Mouse (Mus musculus) megakaryocyte, embryonic 14.5 days (primary cell): ENCODE data around the gene Kcna5. TPM values are rescaled to one million over a fixed set of nuclear protein-coding genes. Genes with fewer than 3 reads are reported as not detected.

Experiments
- H3K27me3 ChIP-seq: replicated peaks from 2 replicates; pipeline ENCODE3; 2012; ENCODE audit warnings: inconsistent platforms
- H3K36me3 ChIP-seq: replicated peaks from 2 replicates; pipeline ENCODE3; 2012; ENCODE audit warnings: low read length, inconsistent platforms, mixed read lengths
- H3K4me1 ChIP-seq: 2 replicates; pipeline ENCODE4 v1.6.1; 2012; ENCODE audit warnings: inconsistent platforms
- H3K4me3 ChIP-seq: replicated peaks from 2 replicates; pipeline ENCODE3; 2012; ENCODE audit warnings: moderate library complexity, mild to moderate bottlenecking, inconsistent platforms
- H3K9me3 ChIP-seq: 2 replicates; pipeline ENCODE4 v1.6.1; 2012; ENCODE audit warnings: inconsistent platforms
- FLI1 ChIP-seq: IDR thresholded peaks from 2 replicates; pipeline ENCODE4 v1.6.1; 2012; ENCODE audit warnings: low read length, inconsistent platforms, mixed read lengths
- GATA1 ChIP-seq: IDR thresholded peaks from 3 replicates; pipeline ENCODE4 v1.6.1; 2012; ENCODE audit warnings: mixed read lengths, low read length, inconsistent platforms, borderline replicate concordance
- polyA plus RNA-seq: library from polyadenylated mRNA; stranded (reverse); fragments of >175 nt; gene quantifications from 2 replicates; pipeline ENCODE4 v1.2.3, GENCODE M21; 2012; ENCODE audit warnings: low replicate concordance; ENCODE audit not compliant: insufficient read depth

Kcna5 gene
- polyA plus RNA-seq, 1 experiment, result not detected

- Histone ChIP-seq H3K4me3 (no peak overlapping the region), H3K9me3 (peaks cover 9% of the 10 kb centered on the region), H3K4me1 (no peaks in the 10 kb centered on the region), H3K36me3 (no peaks in the 10 kb centered on the region), H3K27me3 (peaks cover 3% of the 10 kb centered on the region)
- no peak for TF ChIP-seq FLI1
Measured at GRCm38 (mm10) chr6:126503920-126504319, 31.3 kb downstream of the Kcna5 start.

DNA sequence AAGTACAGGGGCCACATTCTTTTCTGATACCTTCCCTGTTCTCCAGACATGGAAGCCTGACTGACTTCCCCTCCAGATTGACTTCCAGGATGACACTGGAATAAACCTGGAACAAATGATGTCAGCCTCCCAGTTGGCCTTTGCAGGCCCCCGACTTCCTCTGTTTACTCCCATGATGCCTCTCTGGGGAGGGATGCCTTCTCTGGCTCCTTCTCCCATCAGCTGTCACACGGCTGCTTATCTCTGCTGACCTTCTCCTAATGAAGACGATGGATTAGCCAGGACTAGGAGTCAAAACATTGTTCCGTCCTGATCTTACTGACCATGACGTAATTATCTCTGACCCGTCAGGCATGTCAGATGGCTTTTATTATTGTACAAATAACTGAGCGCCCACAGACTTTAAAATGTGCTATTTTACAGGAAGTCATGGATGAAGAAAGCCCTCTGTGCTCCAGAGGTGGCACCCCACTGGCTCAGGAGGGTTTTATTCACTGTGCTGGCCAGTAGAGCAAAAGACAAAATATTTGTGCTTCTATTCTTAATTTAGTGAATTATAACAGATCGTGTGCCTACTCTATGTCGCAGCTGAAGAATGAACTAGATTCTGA, 32.4 kb downstream of the Kcna5 start:
- Histone ChIP-seq H3K4me3 (no peak overlapping the region), H3K9me3 (peaks cover 9% of the 10 kb centered on the region), H3K36me3 (no peaks in the 10 kb centered on the region), H3K27me3 (peaks cover 2% of the 10 kb centered on the region), H3K4me1 (no peaks in the 10 kb centered on the region)
- TF ChIP-seq GATA1 (no peak), FLI1 (no peak)

GRCm38 (mm10) chr6:126500985-126501384, 34.2 kb downstream of the Kcna5 start:
- no peaks in the 10 kb centered on the region for H3K27me3 ChIP-seq
- TF ChIP-seq FLI1 (no peak), GATA1 (no peak)
- H3K4me1 ChIP-seq, result no peaks in the 10 kb centered on the region
- H3K4me3 ChIP-seq, result no peak overlapping the region
- H3K36me3 ChIP-seq, result no peaks in the 10 kb centered on the region
- H3K9me3 ChIP-seq, result peaks cover 9% of the 10 kb centered on the region

GRCm38 (mm10) chr6:126500088-126500487, 35.1 kb downstream of the Kcna5 start:
- Histone ChIP-seq H3K9me3 (peaks cover 12% of the 10 kb centered on the region), H3K27me3 (no peaks in the 10 kb centered on the region), H3K36me3 (no peaks in the 10 kb centered on the region), H3K4me1 (no peaks in the 10 kb centered on the region), H3K4me3 (no peak overlapping the region)
- TF ChIP-seq GATA1 (no peak), FLI1 (no peak)

DNA sequence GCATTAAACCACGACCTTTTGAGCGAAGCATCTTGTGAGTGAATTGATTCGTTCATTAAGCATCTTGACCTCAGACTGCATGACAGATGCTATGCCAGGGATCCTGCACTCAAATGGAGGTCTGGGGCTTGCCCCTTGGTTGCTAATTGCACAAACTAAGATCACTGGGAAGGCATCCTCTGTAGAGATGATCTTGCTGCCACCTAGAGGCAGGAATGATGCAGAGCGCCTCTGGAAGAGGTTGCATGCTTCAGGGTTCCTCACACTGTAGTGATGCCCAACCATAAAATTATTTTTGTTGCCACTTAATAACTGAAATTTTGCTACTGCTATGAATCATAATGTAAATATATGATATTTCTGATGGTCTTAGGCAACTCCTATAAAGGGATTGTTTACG, 37.3 kb downstream of the Kcna5 start:
- H3K9me3 ChIP-seq, result peaks cover 12% of the 10 kb centered on the region
- no peaks in the 10 kb centered on the region for H3K4me1 ChIP-seq

DNA sequence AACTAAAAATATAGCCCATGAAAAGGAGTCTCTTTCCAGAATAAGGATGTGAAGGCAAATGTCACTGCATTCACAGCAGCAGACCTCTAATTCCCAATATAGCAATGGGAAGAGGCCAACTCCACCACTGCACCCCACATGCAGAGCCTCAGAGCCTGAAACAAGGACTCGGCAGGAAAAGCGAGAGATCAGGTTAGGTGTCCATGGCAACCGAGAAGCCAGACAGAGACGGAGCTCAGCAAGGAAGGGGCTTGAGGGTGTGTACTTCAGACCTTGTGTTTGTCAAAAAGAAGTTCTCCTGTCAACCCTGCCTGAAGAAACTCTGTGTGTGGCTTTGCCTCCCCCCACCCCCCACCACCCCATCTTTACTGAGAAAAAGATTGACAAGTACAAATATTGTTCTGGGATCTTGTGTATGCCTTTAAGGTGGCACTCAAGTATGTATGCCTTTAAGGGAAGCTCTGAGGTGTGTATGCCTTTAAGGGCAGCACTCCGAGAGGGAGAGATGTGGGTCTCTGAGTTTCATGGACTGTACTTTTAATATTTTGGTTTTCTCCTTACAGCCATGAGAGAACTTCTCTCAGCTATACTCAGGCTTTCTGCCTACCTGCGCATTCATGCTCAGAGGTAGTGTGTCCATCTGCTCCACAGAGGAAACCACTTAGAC, 37.9 kb downstream of the Kcna5 start:
- H3K4me3 ChIP-seq, result no peak overlapping the region
- H3K36me3 ChIP-seq, result no peaks in the 10 kb centered on the region
- TF ChIP-seq FLI1, result no peak
- TF ChIP-seq GATA1, result no peak
- no peaks in the 10 kb centered on the region for H3K27me3 ChIP-seq
- H3K4me1 ChIP-seq, result no peaks in the 10 kb centered on the region
- H3K9me3 ChIP-seq, result peaks cover 12% of the 10 kb centered on the region

More for the DNA sequence above, 37.3 kb downstream of the Kcna5 start:
- Histone ChIP-seq H3K4me3 (no peak overlapping the region), H3K36me3 (no peaks in the 10 kb centered on the region), H3K27me3 (no peaks in the 10 kb centered on the region)
- TF ChIP-seq FLI1 (no peak), GATA1 (no peak)

DNA sequence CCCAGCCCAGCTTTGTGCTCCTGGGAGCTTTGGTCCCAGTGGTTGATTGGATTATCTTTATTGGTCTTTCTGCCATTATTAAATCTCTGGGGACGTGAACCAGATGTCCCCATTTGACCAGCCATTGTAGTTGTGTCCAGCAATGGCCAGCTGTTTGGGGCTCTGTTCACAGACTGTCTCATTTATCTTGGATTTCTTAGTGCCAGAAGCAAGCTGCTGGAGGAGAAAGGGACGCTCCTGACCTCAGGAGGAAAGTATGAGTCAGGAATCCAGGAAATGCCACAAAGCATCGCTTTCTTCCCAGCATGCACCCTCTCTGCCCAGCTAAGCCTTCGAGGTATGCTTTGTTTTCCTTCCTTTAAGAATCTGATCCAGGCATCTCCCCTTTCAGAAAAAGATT, 48.1 kb downstream of the Kcna5 start:
- TF ChIP-seq GATA1, result no peak
- no peak for TF ChIP-seq FLI1
- no peak overlapping the region for H3K4me3 ChIP-seq
- peaks cover 2% of the 10 kb centered on the region for H3K27me3 ChIP-seq
- no peaks in the 10 kb centered on the region for H3K9me3 ChIP-seq
- no peaks in the 10 kb centered on the region for H3K36me3 ChIP-seq
- no peaks in the 10 kb centered on the region for H3K4me1 ChIP-seq

GRCm38 (mm10) chr6:126484887-126485286, 50.3 kb downstream of the Kcna5 start:
- Histone ChIP-seq H3K36me3 (no peaks in the 10 kb centered on the region), H3K4me3 (no peak overlapping the region), H3K27me3 (peaks cover 2% of the 10 kb centered on the region), H3K4me1 (no peaks in the 10 kb centered on the region), H3K9me3 (no peaks in the 10 kb centered on the region)
- no peak for TF ChIP-seq FLI1
- TF ChIP-seq GATA1, result no peak

DNA sequence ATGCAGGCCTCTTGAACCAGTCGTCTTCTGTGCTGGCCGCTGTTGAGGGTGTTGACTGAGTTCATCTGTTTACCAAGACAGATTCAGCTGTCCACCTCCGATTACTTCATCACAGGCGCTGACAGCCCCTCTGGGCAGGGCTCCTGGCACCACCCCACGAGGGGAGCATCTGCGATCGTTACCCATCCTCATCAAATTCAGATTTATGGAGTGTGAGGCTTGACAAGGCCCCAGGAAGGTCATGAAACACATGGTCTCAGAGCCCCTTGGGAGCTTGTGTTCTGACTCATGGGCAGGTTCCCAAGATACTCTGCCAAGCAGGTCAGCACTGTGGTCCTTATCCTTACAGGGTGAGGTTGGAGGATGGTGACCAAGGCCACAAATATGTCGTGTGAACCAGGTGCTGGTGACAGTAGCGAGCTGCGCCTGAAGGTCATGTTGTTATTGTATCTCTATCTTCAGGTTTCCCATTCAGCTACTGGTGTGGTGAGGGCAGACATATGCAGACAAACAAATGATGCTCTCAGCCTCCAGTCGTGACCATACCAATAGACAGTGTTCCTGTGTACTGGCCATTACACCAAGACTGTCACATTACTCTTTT, 51.8 kb downstream of the Kcna5 start:
- H3K27me3 ChIP-seq, result peaks cover 2% of the 10 kb centered on the region
- no peak for TF ChIP-seq FLI1
- TF ChIP-seq GATA1, result no peak

More for the DNA sequence above, 51.8 kb downstream of the Kcna5 start:
- H3K9me3 ChIP-seq, result no peaks in the 10 kb centered on the region
- H3K4me3 ChIP-seq, result no peak overlapping the region
- no peaks in the 10 kb centered on the region for H3K36me3 ChIP-seq
- H3K4me1 ChIP-seq, result no peaks in the 10 kb centered on the region

Other genes with a start within 250 kb of the Kcna5 start
- not detected in 2 replicates for gene Kcna1, start 111.0 kb upstream of the Kcna5 start, polyA plus RNA-seq
- not detected in 2 replicates for gene Kcna6, start 205.3 kb upstream of the Kcna5 start, polyA plus RNA-seq